Mouse (Mus musculus): ENCODE results near the gene Zc3h18. TPM values are rescaled to one million over a fixed set of nuclear protein-coding genes. Genes with fewer than 3 reads are reported as not detected.

The Zc3h18 gene
- polyA plus RNA-seq, 1 experiment from 2014 or later = 59.2 TPM

- Histone ChIP-seq H3K4me3 (peak overlapping the region; percentile 63; the same call in 1 of the 2 replicates), H3K27ac (0 out of 2 replicates have a peak overlapping the region, but pooled peaks have one; percentile 6), H3K27me3 (no peaks in the 10 kb centered on the region), H3K9me3 (no peaks in the 10 kb centered on the region), H3K4me2 (replicated peaks) (peak overlapping the region; percentile 91), H3K9ac (no peak overlapping the region; the same call in 1 of the 2 replicates), H3K36me3 (peaks cover 50% of the 10 kb centered on the region), H3K4me1 (peaks cover 22% of the 10 kb centered on the region)
- ATAC-seq (ENCODE audit: low FRiP score, low read depth) = peak; percentile 17; the same call in 1 of the 2 replicates
- 67% methylated on average over 11 of the region's 11 CpGs for WGBS
These were observed 57.0 kb downstream of the Zc3h18 start for GRCm38 (mm10) chr8:122433269-122433905.

GRCm38 (mm10) chr8:122435375-122435774, 59.0 kb downstream of the Zc3h18 start:
- H3K9me3 ChIP-seq = no peaks in the 10 kb centered on the region
- no peak overlapping the region for H3K4me3 ChIP-seq
- no peak overlapping the region for H3K4me2 ChIP-seq (replicated peaks)
- no peak overlapping the region for H3K9ac ChIP-seq
- H3K27ac ChIP-seq = no peak overlapping the region
- H3K36me3 ChIP-seq = peaks cover 63% of the 10 kb centered on the region
- peaks cover 22% of the 10 kb centered on the region for H3K4me1 ChIP-seq
- ATAC-seq (ENCODE audit: low FRiP score, low read depth) = no peak
- no peaks in the 10 kb centered on the region for H3K27me3 ChIP-seq
- 89% methylated on average over 6 of the region's 6 CpGs for WGBS

DNA sequence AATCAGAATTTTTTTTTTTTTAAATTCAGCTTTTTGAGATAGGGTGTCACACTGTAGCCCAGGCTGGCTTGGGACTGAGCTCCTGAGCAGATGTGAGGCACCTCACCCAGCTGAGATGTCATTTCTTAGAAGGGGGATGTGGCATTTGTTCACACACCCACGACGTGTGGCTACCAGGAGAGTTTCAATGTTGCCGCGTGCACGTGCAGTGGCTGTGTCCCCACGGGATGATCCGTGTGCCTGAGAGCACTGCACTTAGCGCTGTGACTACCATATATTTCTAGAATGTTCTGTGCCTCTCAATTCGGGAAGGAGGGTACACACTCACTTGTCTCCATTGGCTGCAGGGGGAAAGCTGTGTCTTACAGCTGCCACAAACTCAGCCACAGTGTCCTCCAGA, 59.7 kb downstream of the Zc3h18 start:
- no peak for ATAC-seq (ENCODE audit: low FRiP score, low read depth)
- Histone ChIP-seq H3K9ac (no peak overlapping the region), H3K4me2 (replicated peaks) (no peak overlapping the region), H3K9me3 (no peaks in the 10 kb centered on the region), H3K27ac (no peak overlapping the region), H3K27me3 (no peaks in the 10 kb centered on the region), H3K4me1 (peaks cover 22% of the 10 kb centered on the region), H3K4me3 (no peak overlapping the region), H3K36me3 (peaks cover 63% of the 10 kb centered on the region)
- 91% methylated on average over 9 of the region's 9 CpGs for WGBS

- Histone ChIP-seq H3K4me1 (peaks cover 17% of the 10 kb centered on the region), H3K27ac (no peak overlapping the region), H3K27me3 (no peaks in the 10 kb centered on the region), H3K36me3 (peaks cover 63% of the 10 kb centered on the region), H3K4me3 (no peak overlapping the region), H3K9me3 (no peaks in the 10 kb centered on the region), H3K9ac (no peak overlapping the region), H3K4me2 (replicated peaks) (no peak overlapping the region)
- 88% methylated on average over 20 of the region's 20 CpGs for WGBS
- no peak for ATAC-seq (ENCODE audit: low FRiP score, low read depth)
These were observed 60.2 kb downstream of the Zc3h18 start for GRCm38 (mm10) chr8:122436586-122437125.

- no peak for ATAC-seq (ENCODE audit: low FRiP score, low read depth)
- Histone ChIP-seq H3K4me1 (peaks cover 17% of the 10 kb centered on the region), H3K4me2 (replicated peaks) (peak overlapping the region; percentile 11; the same call in 1 of the 2 replicates), H3K4me3 (no peak overlapping the region), H3K9me3 (no peaks in the 10 kb centered on the region), H3K27me3 (no peaks in the 10 kb centered on the region), H3K36me3 (peaks cover 63% of the 10 kb centered on the region), H3K9ac (no peak overlapping the region), H3K27ac (peak overlapping the region; percentile 39; the same call in 1 of the 2 replicates)
- WGBS = 87% methylated on average over 13 of the region's 13 CpGs
These were observed 61.4 kb downstream of the Zc3h18 start for GRCm38 (mm10) chr8:122437708-122438331.

DNA sequence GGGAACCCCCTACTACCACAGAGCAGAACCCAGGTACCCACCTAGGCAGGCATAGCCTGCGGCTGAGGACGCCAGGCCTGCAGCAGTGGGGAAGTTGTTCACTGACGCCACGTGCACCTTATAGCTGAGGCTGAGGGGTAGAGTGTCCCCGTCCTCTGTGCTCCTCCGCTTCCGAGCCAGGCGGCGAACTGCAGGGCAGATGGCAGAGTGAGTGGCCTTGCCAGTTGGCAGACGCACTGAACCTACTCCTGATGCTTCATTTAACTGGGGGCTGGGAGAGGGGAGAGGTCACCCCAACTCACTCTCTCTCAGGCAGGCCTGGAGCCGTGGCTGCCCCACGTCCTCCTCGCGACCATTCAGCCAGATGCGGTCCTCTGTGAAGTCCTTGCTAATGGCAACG, 62.9 kb downstream of the Zc3h18 start:
- 92% methylated on average over 16 of the region's 16 CpGs for WGBS
- H3K9ac ChIP-seq = 0 out of 2 replicates have a peak overlapping the region, but pooled peaks have one; percentile 4

DNA sequence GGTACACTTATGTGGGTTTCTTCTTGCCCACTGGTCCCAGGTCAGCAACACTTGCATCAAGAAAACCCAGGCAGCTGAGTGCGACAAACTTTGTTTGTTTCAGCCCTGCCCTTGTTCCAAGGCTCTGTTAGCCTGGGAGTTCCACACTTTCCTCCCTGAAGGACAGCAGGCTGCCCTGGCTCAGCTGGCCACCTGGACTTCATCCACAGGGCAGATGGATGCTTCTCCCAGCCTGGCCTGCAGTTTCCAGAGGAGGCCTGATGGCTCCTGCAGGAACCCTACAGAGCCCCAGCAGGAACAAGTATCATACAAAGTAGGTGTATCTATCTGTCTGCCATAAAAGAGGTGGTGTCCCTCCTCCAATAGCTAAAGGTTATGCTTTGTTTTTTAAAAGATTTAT, 64.9 kb downstream of the Zc3h18 start:
- Histone ChIP-seq H3K9ac (no peak overlapping the region), H3K27ac (no peak overlapping the region), H3K4me2 (replicated peaks) (no peak overlapping the region), H3K27me3 (no peaks in the 10 kb centered on the region), H3K36me3 (peaks cover 34% of the 10 kb centered on the region), H3K9me3 (no peaks in the 10 kb centered on the region), H3K4me1 (peaks cover 28% of the 10 kb centered on the region), H3K4me3 (no peak overlapping the region)
- ATAC-seq (ENCODE audit: low FRiP score, low read depth) = no peak
- WGBS = 100% methylated on average over 1 of the region's 1 CpGs

More for the DNA sequence above, 62.9 kb downstream of the Zc3h18 start:
- no peak overlapping the region for H3K4me3 ChIP-seq
- H3K36me3 ChIP-seq = peaks cover 54% of the 10 kb centered on the region
- H3K4me2 ChIP-seq (replicated peaks) = no peak overlapping the region
- H3K27me3 ChIP-seq = no peaks in the 10 kb centered on the region
- no peak for ATAC-seq (ENCODE audit: low FRiP score, low read depth)
- no peaks in the 10 kb centered on the region for H3K9me3 ChIP-seq
- H3K4me1 ChIP-seq = peaks cover 14% of the 10 kb centered on the region
- H3K27ac ChIP-seq = no peak overlapping the region

- H3K4me2 ChIP-seq (replicated peaks) = peak overlapping the region; percentile 96
- no peak for ATAC-seq (ENCODE audit: low FRiP score, low read depth)
- H3K4me1 ChIP-seq = peaks cover 28% of the 10 kb centered on the region
- no peaks in the 10 kb centered on the region for H3K27me3 ChIP-seq
- H3K9ac ChIP-seq = peak overlapping the region; percentile 76
- peak overlapping the region; percentile 75; the same call in 1 of the 2 replicates for H3K27ac ChIP-seq
- peak overlapping the region; percentile 71 for H3K4me3 ChIP-seq
- no peaks in the 10 kb centered on the region for H3K9me3 ChIP-seq
- 19% methylated on average over 7 of the region's 7 CpGs for WGBS
- peaks cover 24% of the 10 kb centered on the region for H3K36me3 ChIP-seq
These were observed 65.9 kb downstream of the Zc3h18 start for GRCm38 (mm10) chr8:122442356-122442755.

- ATAC-seq (ENCODE audit: low FRiP score, low read depth) = 0 out of 2 replicates have a peak, but pooled peaks have one; percentile 1
These were observed 66.4 kb downstream of the Zc3h18 start for GRCm38 (mm10) chr8:122442781-122443180.

DNA sequence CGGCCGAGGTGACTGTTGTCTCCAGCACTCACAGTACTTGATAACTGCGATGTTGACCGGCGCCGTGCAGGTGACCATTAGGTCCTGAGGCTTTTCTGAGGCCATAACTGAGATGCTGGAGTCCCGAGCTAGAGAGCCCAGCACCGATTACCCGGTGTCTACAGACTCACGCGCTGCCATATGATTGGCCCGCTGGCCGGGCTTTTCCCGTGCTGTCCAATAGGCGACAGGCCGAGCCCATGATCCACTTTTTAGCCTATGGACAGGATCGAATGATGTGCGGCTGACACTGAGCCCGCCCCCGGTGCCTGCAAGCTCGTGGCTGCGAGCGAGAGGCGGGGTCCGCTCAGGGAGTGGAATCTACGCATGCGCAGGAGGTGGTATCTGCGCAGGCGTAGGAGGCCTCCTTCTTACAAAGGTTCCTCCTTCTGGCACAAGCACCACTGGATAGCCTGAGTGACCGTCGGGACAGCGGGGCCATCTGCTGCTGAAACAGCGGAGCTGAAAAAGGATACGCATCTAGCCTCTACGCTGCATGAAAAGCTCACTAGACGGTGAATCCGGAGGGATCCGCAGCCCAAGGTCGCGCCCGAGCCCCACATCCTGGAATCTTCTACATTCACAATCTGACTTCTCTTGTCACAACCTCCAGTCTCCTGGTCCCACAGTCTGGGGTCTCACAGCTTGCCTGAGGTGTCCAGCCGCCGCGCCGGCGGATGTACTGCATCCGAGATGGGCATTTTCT, 67.0 kb downstream of the Zc3h18 start, which contains the start of gene Mvd:
Gene Mvd, minus strand, starts transcription at position 161 of the 745 bp plus-strand sequence.
- H3K27me3 ChIP-seq = no peaks in the 10 kb centered on the region
- H3K27ac ChIP-seq = peak within 1 kb of the TSS; percentile 91
- peaks cover 28% of the 10 kb centered on the region for H3K4me1 ChIP-seq
- peak; percentile 99 for ATAC-seq (ENCODE audit: low FRiP score, low read depth)
- peak within 1 kb of the TSS; percentile 78 for H3K9ac ChIP-seq
- peaks cover 13% of the 10 kb centered on the region for H3K36me3 ChIP-seq
- H3K4me3 ChIP-seq = peak within 1 kb of the TSS; percentile 71
- peak within 1 kb of the TSS; percentile 96 for H3K4me2 ChIP-seq (replicated peaks)
- under 1% methylated on average over 47 of the region's 47 CpGs for WGBS
- no peaks in the 10 kb centered on the region for H3K9me3 ChIP-seq

More at GRCm38 (mm10) chr8:122442781-122443180, 66.4 kb downstream of the Zc3h18 start:
- H3K27me3 ChIP-seq = no peaks in the 10 kb centered on the region
- peaks cover 19% of the 10 kb centered on the region for H3K36me3 ChIP-seq
- peak overlapping the region; percentile 96 for H3K4me2 ChIP-seq (replicated peaks)
- peak overlapping the region; percentile 71 for H3K4me3 ChIP-seq
- 1% methylated on average over 12 of the region's 12 CpGs for WGBS
- peak overlapping the region; percentile 76 for H3K9ac ChIP-seq
- no peaks in the 10 kb centered on the region for H3K9me3 ChIP-seq
- peaks cover 28% of the 10 kb centered on the region for H3K4me1 ChIP-seq
- peak overlapping the region; percentile 75; the same call in 1 of the 2 replicates for H3K27ac ChIP-seq

DNA sequence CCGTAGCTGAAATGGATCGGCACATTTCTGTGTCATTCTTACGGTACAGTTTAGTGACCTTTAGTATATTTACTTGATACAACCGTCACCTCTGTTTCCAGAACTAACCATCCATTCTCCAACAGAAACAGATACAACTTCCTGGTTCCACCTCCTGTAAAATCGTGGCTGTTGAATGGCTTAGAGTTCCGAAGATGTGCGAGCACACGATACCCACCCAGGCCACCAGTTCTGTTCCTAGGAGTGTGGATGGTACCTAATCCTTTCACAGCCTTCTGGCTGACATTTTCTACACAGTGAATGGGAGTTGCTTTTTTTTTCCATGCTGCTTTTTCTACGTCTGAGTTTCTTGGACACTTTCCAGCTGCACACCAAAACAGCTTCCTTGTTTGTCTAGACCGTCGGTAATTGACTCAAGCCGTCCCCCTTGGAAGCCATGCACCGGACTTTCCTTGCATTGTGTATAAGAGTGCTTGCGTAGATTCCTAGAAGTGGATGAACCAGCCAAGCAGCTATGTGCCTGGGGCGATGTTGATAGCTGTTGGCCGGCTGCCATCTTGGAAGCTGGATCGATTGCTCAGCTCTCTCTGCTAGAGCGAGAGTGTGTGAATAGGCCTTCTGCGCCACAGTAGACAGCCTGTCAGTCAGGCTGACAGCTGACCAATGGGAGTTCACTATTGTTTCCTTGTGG, 67.8 kb downstream of the Zc3h18 start:
- H3K27ac ChIP-seq = peak overlapping the region; percentile 91
- peaks cover 28% of the 10 kb centered on the region for H3K4me1 ChIP-seq
- peaks cover 8% of the 10 kb centered on the region for H3K36me3 ChIP-seq
- WGBS = 13% methylated on average over 19 of the region's 19 CpGs
- 0 out of 2 replicates have a peak, but pooled peaks have one; percentile 10 for ATAC-seq (ENCODE audit: low FRiP score, low read depth)
- peak overlapping the region; percentile 96 for H3K4me2 ChIP-seq (replicated peaks)
- H3K4me3 ChIP-seq = peak overlapping the region; percentile 71
- H3K9ac ChIP-seq = peak overlapping the region; percentile 78
- no peaks in the 10 kb centered on the region for H3K27me3 ChIP-seq
- H3K9me3 ChIP-seq = no peaks in the 10 kb centered on the region
